Mouse (Mus musculus) testis, adult 2 months (tissue): ENCODE measurements around the gene Olfr1339.

ENCODE experiments used
- CTCF ChIP-seq: fragments of 200-500 bp; IDR thresholded peaks from 2 replicates; pipeline ENCODE4 v1.5.1; 2012; ENCODE audit warnings: low read depth, mild to moderate bottlenecking, inconsistent platforms, low read length, moderate library complexity; ENCODE audit not compliant: control insufficient read depth, insufficient read depth, insufficient replicate concordance
- POLR2A ChIP-seq: fragments of 200-500 bp; IDR thresholded peaks from 2 replicates; pipeline ENCODE4 v1.6.1; 2012; ENCODE audit warnings: low read depth, mild to moderate bottlenecking, inconsistent platforms, low read length, moderate library complexity; ENCODE audit not compliant: control insufficient read depth

DNA sequence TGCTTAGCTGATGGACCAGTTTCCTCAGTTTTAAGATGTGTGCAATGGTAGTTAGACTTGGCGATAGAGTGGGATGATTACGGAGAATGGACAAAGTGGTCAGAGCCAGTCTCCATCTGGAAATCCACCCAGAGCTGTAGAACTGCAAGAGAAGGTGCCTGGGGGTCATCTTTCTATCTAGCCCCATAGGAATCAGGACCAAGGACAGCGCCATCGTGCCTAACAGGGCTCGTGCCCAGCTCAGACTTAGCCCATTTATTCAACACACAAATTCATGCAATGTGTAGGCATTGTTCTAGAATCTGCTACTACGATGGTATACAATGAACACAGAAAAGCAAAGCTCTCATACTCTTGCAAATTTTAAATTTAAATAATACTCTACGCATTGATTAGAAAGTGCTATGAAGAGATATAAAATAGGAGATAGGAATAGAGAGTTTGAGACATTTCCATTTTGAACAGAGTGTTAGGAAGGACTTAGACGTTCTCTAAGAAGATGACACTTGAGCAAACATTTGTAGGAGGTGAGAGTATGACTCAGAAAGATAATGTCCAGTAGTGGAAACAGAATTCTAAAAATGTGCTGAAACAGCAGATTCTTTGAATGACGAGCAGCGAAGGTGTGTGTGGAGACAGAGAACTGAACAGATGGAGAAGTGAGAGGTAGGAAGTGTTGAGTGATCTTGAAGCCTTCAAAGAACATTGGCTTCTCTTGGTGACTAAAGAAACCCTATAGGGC, 10.1 kb upstream of the Olfr1339 start:
- TF ChIP-seq CTCF, result no peak
- TF ChIP-seq POLR2A, result no peak
